Mouse (Mus musculus): ENCODE data around the gene Fkbp9. TPM values are rescaled to one million over a fixed set of nuclear protein-coding genes. Genes with fewer than 3 reads are reported as not detected.

Gene Fkbp9
- total RNA-seq, 1 experiment, result 204 TPM

- in situ Hi-C loops (cut with MboI; ENCODE audit: low sequenced_read_pairs in 2 of 2, unreplicated experiment in 2 of 2), result no loop called here
- H3K27ac ChIP-seq (ENCODE audit: insufficient read depth, low read depth, low read length, poor library complexity, severe bottlenecking), result peak overlapping the region; percentile 52; the same call in 1 of the 2 replicates
- no peak for TF ChIP-seq MAFK (IDR thresholded peaks at IDR 0.05; ENCODE audit: insufficient read depth, low read depth, low read length)
- no peak for TF ChIP-seq ZNF384 (IDR thresholded peaks at IDR 0.05; ENCODE audit: low read depth, low read length)
- TF ChIP-seq CHD2 (IDR thresholded peaks at IDR 0.05; ENCODE audit: low read depth, low read length), result no peak
- TF ChIP-seq HCFC1 (IDR thresholded peaks at IDR 0.05; ENCODE audit: borderline replicate concordance, insufficient read depth, low read length), result no peak
- TF ChIP-seq ZC3H11A (IDR thresholded peaks at IDR 0.05; ENCODE audit: borderline replicate concordance, low read depth, low read length), result no peak
Measured at GRCm38 (mm10) chr6:56832407-56832796, 543 bp downstream of the Fkbp9 start.

GRCm38 (mm10) chr6:56832830-56833229 is 971 bp downstream of the Fkbp9 start:
- H3K9me3 ChIP-seq (ENCODE audit: control insufficient read depth, insufficient read depth, low read depth, low read length), result no peaks in the 10 kb centered on the region
- TF ChIP-seq HCFC1 (IDR thresholded peaks at IDR 0.05; ENCODE audit: borderline replicate concordance, insufficient read depth, low read length) (no peak), ZNF384 (IDR thresholded peaks at IDR 0.05; ENCODE audit: low read depth, low read length) (no peak)
- no peak overlapping the region; the same call in 1 of the 2 replicates for H3K27ac ChIP-seq (ENCODE audit: insufficient read depth, low read depth, low read length, poor library complexity, severe bottlenecking)
- H3K4me3 ChIP-seq (ENCODE audit: insufficient read depth in 1 of 2, low read depth in 1 of 2, low read length in 2 of 2, poor library complexity in 1 of 2, severe bottlenecking in 1 of 2), result peak overlapping the region; percentile 80 to 89
- DNase-seq (ENCODE audit: low read depth, low spot score), result no peak
- H3K4me1 ChIP-seq (ENCODE audit: control insufficient read depth in 2 of 2, insufficient read depth in 2 of 2, low read length in 2 of 2, poor library complexity in 1 of 2), result peaks cover 2 to 3% of the 10 kb centered on the region in 2 experiments; a peak in 1 of 4 replicates
- H3K9ac ChIP-seq (ENCODE audit: insufficient read depth, low read depth, low read length, poor library complexity, severe bottlenecking), result peak overlapping the region; percentile 91; the same call in 1 of the 2 replicates
- H3K36me3 ChIP-seq (ENCODE audit: control insufficient read depth, insufficient read depth, low read length, poor library complexity, severe bottlenecking), result peaks cover 8% of the 10 kb centered on the region; the same call in 1 of the 2 replicates
- in situ Hi-C loops (cut with MboI; ENCODE audit: low sequenced_read_pairs in 2 of 2, unreplicated experiment in 2 of 2), result no loop called here

More at GRCm38 (mm10) chr6:56832407-56832796, 543 bp downstream of the Fkbp9 start:
- DNase-seq (ENCODE audit: low read depth, low spot score), result no peak
- peak overlapping the region; percentile 80 to 89 for H3K4me3 ChIP-seq (ENCODE audit: insufficient read depth in 1 of 2, low read depth in 1 of 2, low read length in 2 of 2, poor library complexity in 1 of 2, severe bottlenecking in 1 of 2)
- peaks cover 8% of the 10 kb centered on the region; the same call in 1 of the 2 replicates for H3K36me3 ChIP-seq (ENCODE audit: control insufficient read depth, insufficient read depth, low read length, poor library complexity, severe bottlenecking)
- H3K9me3 ChIP-seq (ENCODE audit: control insufficient read depth, insufficient read depth, low read depth, low read length), result no peaks in the 10 kb centered on the region
- H3K9ac ChIP-seq (ENCODE audit: insufficient read depth, low read depth, low read length, poor library complexity, severe bottlenecking), result peak overlapping the region; percentile 91
- peaks cover 2 to 3% of the 10 kb centered on the region in 2 experiments; a peak in 1 of 4 replicates for H3K4me1 ChIP-seq (ENCODE audit: control insufficient read depth in 2 of 2, insufficient read depth in 2 of 2, low read length in 2 of 2, poor library complexity in 1 of 2)

- in situ Hi-C loops (cut with MboI; ENCODE audit: low sequenced_read_pairs in 2 of 2, unreplicated experiment in 2 of 2), result no loop called here
- Histone ChIP-seq H3K4me3 (ENCODE audit: insufficient read depth in 1 of 2, low read depth in 1 of 2, low read length in 2 of 2, poor library complexity in 1 of 2, severe bottlenecking in 1 of 2) (peak overlapping the region; percentile 16 to 97; a peak in 3 of 4 replicates), H3K9ac (ENCODE audit: insufficient read depth, low read depth, low read length, poor library complexity, severe bottlenecking) (peak overlapping the region; percentile 98; the same call in 1 of the 2 replicates), H3K27ac (ENCODE audit: insufficient read depth, low read depth, low read length, poor library complexity, severe bottlenecking) (peak overlapping the region; percentile 54; the same call in 1 of the 2 replicates), H3K36me3 (ENCODE audit: control insufficient read depth, insufficient read depth, low read length, poor library complexity, severe bottlenecking) (peaks cover 8% of the 10 kb centered on the region; the same call in 1 of the 2 replicates), H3K4me1 (ENCODE audit: control insufficient read depth in 2 of 2, insufficient read depth in 2 of 2, low read length in 2 of 2, poor library complexity in 1 of 2) (peaks cover 2 to 5% of the 10 kb centered on the region in 2 experiments; a peak in 1 of 4 replicates), H3K9me3 (ENCODE audit: control insufficient read depth, insufficient read depth, low read depth, low read length) (no peaks in the 10 kb centered on the region)
- no peak for DNase-seq (ENCODE audit: low read depth, low spot score)
- TF ChIP-seq ZC3H11A (IDR thresholded peaks at IDR 0.05; ENCODE audit: borderline replicate concordance, low read depth, low read length) (no peak), ZNF384 (IDR thresholded peaks at IDR 0.05; ENCODE audit: low read depth, low read length) (no peak), HCFC1 (IDR thresholded peaks at IDR 0.05; ENCODE audit: borderline replicate concordance, insufficient read depth, low read length) (no peak), CHD2 (IDR thresholded peaks at IDR 0.05; ENCODE audit: low read depth, low read length) (no peak), MAFK (IDR thresholded peaks at IDR 0.05; ENCODE audit: insufficient read depth, low read depth, low read length) (no peak)
Measured at GRCm38 (mm10) chr6:56834769-56835168, 2.9 kb downstream of the Fkbp9 start.

GRCm38 (mm10) chr6:56835532-56835931 is 3.7 kb downstream of the Fkbp9 start:
- peak overlapping the region; percentile 98; the same call in 1 of the 2 replicates for H3K9ac ChIP-seq (ENCODE audit: insufficient read depth, low read depth, low read length, poor library complexity, severe bottlenecking)
- H3K36me3 ChIP-seq (ENCODE audit: control insufficient read depth, insufficient read depth, low read length, poor library complexity, severe bottlenecking), result peaks cover 11% of the 10 kb centered on the region; the same call in 1 of the 2 replicates
- H3K27ac ChIP-seq (ENCODE audit: insufficient read depth, low read depth, low read length, poor library complexity, severe bottlenecking), result peak overlapping the region; percentile 55; the same call in 1 of the 2 replicates
- H3K4me1 ChIP-seq (ENCODE audit: control insufficient read depth in 2 of 2, insufficient read depth in 2 of 2, low read length in 2 of 2, poor library complexity in 1 of 2), result peaks cover 2 to 5% of the 10 kb centered on the region in 2 experiments; a peak in 1 of 4 replicates
- H3K9me3 ChIP-seq (ENCODE audit: control insufficient read depth, insufficient read depth, low read depth, low read length), result no peaks in the 10 kb centered on the region
- peak; percentile 36 for DNase-seq (ENCODE audit: low read depth, low spot score)
- peak overlapping the region; percentile 16 to 97; a peak in 2 of 4 replicates for H3K4me3 ChIP-seq (ENCODE audit: insufficient read depth in 1 of 2, low read depth in 1 of 2, low read length in 2 of 2, poor library complexity in 1 of 2, severe bottlenecking in 1 of 2)
- TF ChIP-seq ZNF384 (IDR thresholded peaks at IDR 0.05; ENCODE audit: low read depth, low read length) (no peak), ZC3H11A (IDR thresholded peaks at IDR 0.05; ENCODE audit: borderline replicate concordance, low read depth, low read length) (no peak), HCFC1 (IDR thresholded peaks at IDR 0.05; ENCODE audit: borderline replicate concordance, insufficient read depth, low read length) (no peak), MAFK (IDR thresholded peaks at IDR 0.05; ENCODE audit: insufficient read depth, low read depth, low read length) (no peak), CHD2 (IDR thresholded peaks at IDR 0.05; ENCODE audit: low read depth, low read length) (no peak)
- in situ Hi-C loops (cut with MboI; ENCODE audit: low sequenced_read_pairs in 2 of 2, unreplicated experiment in 2 of 2), result no loop called here

Measured in ES-E14 (cell line).